ENCODE assay signal across 23 mouse cellular contexts in genomic region chr6:105681496-105681895, GRCm38 (mm10). TPM values are rescaled to one million over a fixed set of nuclear protein-coding genes. Genes with fewer than 3 reads are reported as not detected.
DNase-seq lines count a peak whose midpoint lies in the region; ATAC-seq lines count a peak whose summit lies in the region.
"Had no signal": no experiment of that assay in that cellular context is flagged by ENCODE, and none has a peak within 500 bp of the region (broad histone marks: within the 10 kb centered on the region; RNA-seq: fewer than 3 reads in every experiment).

No protein-coding gene starts in this region.

- no peak overlapping the region for H3K4me3 ChIP-seq in hindbrain, embryonic 15.5 days
- H3K4me3 ChIP-seq in hindbrain, embryonic 10.5 days, result no peak overlapping the region
- H3K4me3 ChIP-seq in neural tube, embryonic 13.5 days, result no peak overlapping the region
- no peak overlapping the region for H3K4me3 ChIP-seq in neural tube, embryonic 15.5 days (replicated peaks)
- H3K4me3 ChIP-seq: embryonic facial prominence, embryonic 13.5 days; forebrain, embryonic 12.5 days; heart, embryonic 12.5 days had no signal

- no peak overlapping the region for H3K27ac ChIP-seq in hindbrain, embryonic 15.5 days (replicated peaks)
- H3K27ac ChIP-seq in hindbrain, embryonic 10.5 days, result no peak overlapping the region
- H3K27ac ChIP-seq in neural tube, embryonic 13.5 days (replicated peaks), result no peak overlapping the region
- H3K27ac ChIP-seq in neural tube, embryonic 15.5 days (replicated peaks), result no peak overlapping the region
- H3K27ac ChIP-seq: embryonic facial prominence, embryonic 13.5 days; forebrain, embryonic 12.5 days had no signal

- WGBS in hindbrain, embryonic 15.5 days, result 47% methylated on average over 2 of the region's 2 CpGs
- 68% methylated on average over 2 of the region's 2 CpGs for WGBS in hindbrain, embryonic 10.5 days
- 64% methylated on average over 2 of the region's 2 CpGs for WGBS in neural tube, embryonic 13.5 days
- 57% methylated on average over 2 of the region's 2 CpGs for WGBS in neural tube, embryonic 15.5 days

- no peak overlapping the region for H3K9ac ChIP-seq in hindbrain, embryonic 15.5 days
- H3K9ac ChIP-seq in neural tube, embryonic 13.5 days, result no peak overlapping the region
- no peak overlapping the region for H3K9ac ChIP-seq in neural tube, embryonic 15.5 days (replicated peaks)
- H3K9ac ChIP-seq: embryonic facial prominence, embryonic 13.5 days; forebrain, embryonic 12.5 days; heart, embryonic 12.5 days had no signal

- H3K4me2 ChIP-seq in hindbrain, embryonic 15.5 days, result peak overlapping the region; percentile 81
- peak overlapping the region; percentile 66 for H3K4me2 ChIP-seq in neural tube, embryonic 13.5 days
- peak overlapping the region; percentile 76 for H3K4me2 ChIP-seq in neural tube, embryonic 15.5 days
- H3K4me2 ChIP-seq: embryonic facial prominence, embryonic 13.5 days; forebrain, embryonic 12.5 days; heart, embryonic 12.5 days had no signal

- H3K27me3 ChIP-seq in hindbrain, embryonic 15.5 days, result 0 out of 2 replicates have a peak, but pooled peaks cover 10% of the 10 kb centered on the region
- peaks cover 47% of the 10 kb centered on the region for H3K27me3 ChIP-seq in hindbrain, embryonic 10.5 days (ENCODE audit: insufficient read depth, poor library complexity, severe bottlenecking)
- peaks cover 29% of the 10 kb centered on the region for H3K27me3 ChIP-seq in neural tube, embryonic 13.5 days
- H3K27me3 ChIP-seq in neural tube, embryonic 15.5 days (replicated peaks), result no peaks in the 10 kb centered on the region
- H3K27me3 ChIP-seq: CH12.LX had no signal

- H3K4me1 ChIP-seq in hindbrain, embryonic 15.5 days (replicated peaks), result peaks cover 13% of the 10 kb centered on the region; the same call in 1 of the 2 replicates
- peaks cover 21% of the 10 kb centered on the region; the same call in 1 of the 2 replicates for H3K4me1 ChIP-seq in hindbrain, embryonic 10.5 days (replicated peaks)
- peaks cover 14% of the 10 kb centered on the region for H3K4me1 ChIP-seq in neural tube, embryonic 13.5 days (replicated peaks)
- H3K4me1 ChIP-seq in neural tube, embryonic 15.5 days, result peaks cover 5% of the 10 kb centered on the region; the same call in 1 of the 2 replicates

- no peak for ATAC-seq in hindbrain, embryonic 15.5 days (ENCODE audit: low FRiP score, low read depth)
- no peak for ATAC-seq in neural tube, embryonic 13.5 days (ENCODE audit: low read depth)
- no peak for ATAC-seq in neural tube, embryonic 15.5 days (ENCODE audit: low FRiP score)
- ATAC-seq: activated CD4-positive, CD25-positive, alpha-beta regulatory T cell, adult 4 months; forebrain, embryonic 16.5 days; Patski had no signal

- H3K36me3 ChIP-seq in hindbrain, embryonic 15.5 days, result no peaks in the 10 kb centered on the region
- H3K36me3 ChIP-seq in hindbrain, embryonic 10.5 days, result no peaks in the 10 kb centered on the region
- no peaks in the 10 kb centered on the region for H3K36me3 ChIP-seq in neural tube, embryonic 13.5 days
- H3K36me3 ChIP-seq in neural tube, embryonic 15.5 days, result no peaks in the 10 kb centered on the region
- H3K36me3 ChIP-seq: embryonic facial prominence, embryonic 13.5 days; forebrain, embryonic 12.5 days; heart, embryonic 12.5 days had no signal

- no peaks in the 10 kb centered on the region for H3K9me3 ChIP-seq in hindbrain, embryonic 15.5 days
- H3K9me3 ChIP-seq in hindbrain, embryonic 10.5 days, result no peaks in the 10 kb centered on the region
- no peaks in the 10 kb centered on the region for H3K9me3 ChIP-seq in neural tube, embryonic 13.5 days
- H3K9me3 ChIP-seq in neural tube, embryonic 15.5 days (replicated peaks), result no peaks in the 10 kb centered on the region
- H3K9me3 ChIP-seq: embryonic facial prominence, embryonic 13.5 days; forebrain, embryonic 12.5 days; heart, embryonic 12.5 days had no signal

- intact Hi-C loops in left cerebral cortex, postnatal 14 days (cut with DNase I), result loop anchor here (10.0 kb wide), 1 partner anchor 963 kb away; no protein-coding TSS in a partner anchor

- DNase-seq in hindbrain, embryonic 10.5 days (ENCODE audit: low spot score), result no peak
- no peak for DNase-seq in neural tube, embryonic 10.5 days (ENCODE audit: extremely low spot score, low spot score)
- no peak for DNase-seq in adipocyte (ENCODE audit: low spot score)
- DNase-seq in left cerebral cortex, postnatal 14 days (ENCODE audit: low spot score in 2 of 2), result no peak
- DNase-seq: adrenal gland, adult 2 months; adrenal gland, postnatal 25 days; cerebellum, adult 18-20 months; cerebellum, adult 9-11 months; cerebellum, postnatal 36 days; gastrocnemius, postnatal 25 days had no signal

RNA-seq across cellular contexts. Expression of gene Cntn4, which starts 4.0 kb away (rescaled TPM):
- polyA plus RNA-seq in hindbrain, embryonic 15.5 days (2015; fragmentation: Nextera tagmentation; extraction: Ambion mirVana), result 25.0 and 28.0 TPM in 2 replicates
- 0.35 and 0.54 TPM in 2 replicates for polyA plus RNA-seq in hindbrain, embryonic 10.5 days (2016; fragmentation: Nextera tagmentation; extraction: Ambion mirVana)
- polyA plus RNA-seq in neural tube, embryonic 13.5 days (2015; fragmentation: Nextera tagmentation; extraction: Ambion mirVana), result 24.7 and 26.0 TPM in 2 replicates
- polyA plus RNA-seq in neural tube, embryonic 15.5 days (2015; fragmentation: Nextera tagmentation; extraction: Ambion mirVana), result 28.0 and 37.6 TPM in 2 replicates
- 10 to 100 TPM; 41.1 to 51.9 TPM for total RNA-seq in left cerebral cortex, postnatal 14 days (2021)
- total RNA-seq: CH12.LX; gastrocnemius, postnatal 25 days; granulocyte monocyte progenitor cell, adult 5-6 weeks; heart, adult 8-10 months; heart, postnatal 25 days had no signal
- polyA plus RNA-seq: activated CD4-positive, CD25-positive, alpha-beta regulatory T cell, adult 4 months; adrenal gland, adult 2 months had no signal

Comparison
In these comparisons a context has a peak if more than half of its experiments do, and no peak if none do; other contexts are left out.
1. RNA of gene Cntn4, which starts 4.0 kb away (polyA plus RNA-seq): 28.0 to 37.6 TPM in neural tube, embryonic 15.5 days, 25.0 to 28.0 TPM in hindbrain, embryonic 15.5 days and 24.7 to 26.0 TPM in neural tube, embryonic 13.5 days; 0.35 to 0.54 TPM in hindbrain, embryonic 10.5 days; every median in the first group is over 10 times any median in the second.
2. Peak in every context shown above with its lines, with median percentiles within 50 percentile points of each other: H3K4me2 ChIP-seq.